Mouse (Mus musculus) adrenal gland, postnatal 36 days (tissue): ENCODE results near the gene Cyp3a41a. TPM values are rescaled to one million over a fixed set of nuclear protein-coding genes. Genes with fewer than 3 reads are reported as not detected.
"Not testable (repeated sequence)": the region's sequence is repeated elsewhere in the genome, so short reads cannot be mapped to it uniquely, and the experiment has no call there.

Experiments
- DNase-seq, 2 experiments: peaks; one replicate each; pipeline ENCODE4 v3.0.0; 2021; ENCODE audit warnings: mixed read lengths in 1 of 2
- long read RNA-seq, 2 experiments: library from polyadenylated mRNA; stranded (forward); transcript quantifications; one replicate each; pipeline ENCODE4 v2.0.0; 2021; ENCODE audit warnings: borderline sequencing depth in 2 of 2
- total RNA-seq, 2 experiments: library from RNA; stranded (reverse); gene quantifications; 2 replicates each; pipeline ENCODE4 v1.2.3; 2021

The Cyp3a41a gene
- not detected for total RNA-seq
- long read RNA-seq, experiment 1, result 0 reads
- long read RNA-seq, experiment 2, result 0 reads

DNA sequence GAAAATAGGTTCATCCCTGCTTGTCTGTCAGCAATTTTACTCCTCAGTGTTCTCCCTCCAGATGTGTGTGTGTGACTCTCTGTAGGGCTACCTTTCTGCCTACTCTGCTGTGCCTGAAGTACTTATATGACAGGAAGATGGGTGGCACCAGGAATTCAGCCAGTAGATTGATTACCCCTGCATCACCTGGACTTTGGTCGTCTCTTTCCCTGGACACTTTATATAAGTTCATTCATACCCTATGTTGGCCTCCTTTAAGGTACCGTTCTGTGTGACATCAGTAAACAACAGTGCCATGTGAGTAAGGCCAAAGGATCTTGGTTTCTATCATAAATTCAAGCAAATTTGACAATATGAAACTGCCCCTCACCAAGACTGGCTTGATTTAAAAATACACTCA, at the start of gene Cyp3a41a:
Gene Cyp3a41a (minus strand): TSS at position 101 of the 400 bp plus-strand sequence.
- DNase-seq, result not testable (repeated sequence)

DNA sequence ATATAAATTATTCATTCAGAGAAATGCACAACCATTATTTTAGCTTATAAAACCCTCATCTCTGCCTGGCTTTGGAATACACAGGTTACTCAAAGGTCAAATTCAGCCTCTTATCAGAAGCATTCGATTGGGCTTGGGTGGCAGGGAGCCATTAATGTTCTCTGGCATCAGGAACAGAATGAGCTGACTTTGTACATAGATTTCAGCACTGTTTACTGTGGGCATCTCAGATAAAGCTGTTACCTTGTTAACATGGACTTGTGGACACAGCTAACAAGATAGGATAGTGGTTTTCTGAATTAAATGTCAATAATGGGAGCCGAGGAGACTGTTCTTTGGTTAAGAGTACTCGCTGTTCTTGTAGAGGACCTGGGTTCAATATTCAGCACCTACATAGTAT, 17.6 kb upstream of the Cyp3a41a start:
- not testable (repeated sequence) for DNase-seq

- not testable (repeated sequence) for DNase-seq
These were observed 5.6 kb downstream of the Cyp3a41a start for GRCm38 (mm10) chr5:145714296-145714695.

GRCm38 (mm10) chr5:145707372-145707771, 12.6 kb downstream of the Cyp3a41a start:
- DNase-seq, result not testable (repeated sequence)

- no peak for DNase-seq
These were observed 57.9 kb downstream of the Cyp3a41a start for GRCm38 (mm10) chr5:145662007-145662406.

DNA sequence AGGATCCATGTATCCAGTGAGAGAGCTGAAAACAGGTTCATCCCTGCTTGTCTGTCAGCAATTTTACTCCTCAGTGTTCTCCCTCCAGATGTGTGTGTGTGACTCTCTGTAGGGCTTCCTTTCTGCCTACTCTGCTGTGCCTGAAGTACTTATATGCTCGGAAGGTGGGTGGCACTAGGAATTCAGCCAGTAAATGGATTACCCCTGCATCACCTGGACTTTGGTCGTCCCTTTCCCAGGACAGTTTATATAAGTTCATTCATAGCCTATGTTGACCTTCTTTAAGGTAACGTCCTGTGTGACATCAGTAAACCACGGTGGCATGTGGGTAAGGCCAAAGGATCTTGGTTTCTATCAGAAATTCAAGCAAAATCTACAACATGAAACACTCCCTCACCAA, 72.2 kb downstream of the Cyp3a41a start:
- no peak for DNase-seq

Other genes starting within 250 kb of the Cyp3a41a start
- not detected for gene Cyp3a41b, start 135.4 kb downstream of the Cyp3a41a start, total RNA-seq
- gene Cyp3a44, start 85.7 kb upstream of the Cyp3a41a start, total RNA-seq, result not detected
- 1 to 10 TPM in 1 of 2 experiments, not detected in 1; 1.9 TPM for gene Cyp3a11, start 159.8 kb upstream of the Cyp3a41a start, total RNA-seq